Mouse (Mus musculus) heart, embryonic 16.5 days (tissue): ENCODE results near the gene Tyw5. TPM values are rescaled to one million over a fixed set of nuclear protein-coding genes. Genes with fewer than 3 reads are reported as not detected.

Experiments used
- ATAC-seq: fragments of 200-750 bp; cut with Nextera tagmentation; replicated peaks from 2 replicates; pipeline ENCODE4 v1.8.0; 2017; ENCODE audit warnings: moderate number of reproducible peaks; ENCODE audit not compliant: insufficient read depth, low FRiP score; ENCODE audit errors: extremely low read depth
- H3K27ac ChIP-seq: fragments of 300-500 bp; sonication (generic); 2 replicates; pipeline ENCODE4 v1.5.1; 2014; ENCODE audit warnings: mild to moderate bottlenecking, low read length, control low read depth, moderate library complexity
- H3K27me3 ChIP-seq: fragments of 300-500 bp; sonication (generic); 2 replicates; pipeline ENCODE4 v1.6.1; 2014; ENCODE audit warnings: low read length, mixed read lengths; ENCODE audit not compliant: control insufficient read depth, insufficient read depth
- H3K36me3 ChIP-seq: fragments of 300-500 bp; sonication (generic); 2 replicates; pipeline ENCODE4 v1.6.1; 2014; ENCODE audit not compliant: control insufficient read depth, insufficient read depth
- H3K4me1 ChIP-seq: fragments of 300-500 bp; sonication (generic); 2 replicates; pipeline ENCODE4 v1.6.1; 2014; ENCODE audit warnings: low read length, mixed read lengths; ENCODE audit not compliant: control insufficient read depth, insufficient read depth
- H3K4me2 ChIP-seq: fragments of 300-500 bp; sonication (generic); 2 replicates; pipeline ENCODE4 v1.6.1; 2014; ENCODE audit warnings: low read depth, mild to moderate bottlenecking, control low read depth, low read length
- H3K4me3 ChIP-seq: fragments of 300-500 bp; sonication (generic); 2 replicates; pipeline ENCODE4 v1.5.1; 2014; ENCODE audit warnings: mild to moderate bottlenecking, control low read depth, low read length
- H3K9ac ChIP-seq: fragments of 300-500 bp; sonication (generic); 2 replicates; pipeline ENCODE4 v1.6.1; 2014; ENCODE audit warnings: low read length, control low read depth
- H3K9me3 ChIP-seq: fragments of 300-500 bp; sonication (generic); replicated peaks from 2 replicates; pipeline ENCODE4 v1.6.1; 2016; ENCODE audit warnings: low read length; ENCODE audit not compliant: control insufficient read depth
- WGBS: fragments of 180-500 bp; shearing (Covaris S2); extraction: QIAGEN DNeasy Blood & Tissue Kit; methylation state at CpG from one replicate; pipeline ENCODE4 v1.1.7; 2014; 5-methylcytosine and 5-hydroxymethylcytosine counted together
- polyA plus RNA-seq: library from polyadenylated mRNA; unstranded; fragments of >200 nt; fragmentation: Nextera tagmentation; extraction: Ambion mirVana; gene quantifications from 2 replicates; pipeline ENCODE4 v1.2.1, GENCODE M21; 2015

Gene Tyw5
- polyA plus RNA-seq, result 16.9 and 18.3 TPM in 2 replicates

GRCm38 (mm10) chr1:57406187-57407151 is at the start of gene Tyw5, which contains the start of gene Maip1:
Gene Tyw5, minus strand, starts transcription at chr1:57407101.
Gene Maip1, plus strand, starts transcription at chr1:57406328.
- Histone ChIP-seq H3K4me1 (peaks cover 21% of the 10 kb centered on the region), H3K9me3 (no peaks in the 10 kb centered on the region), H3K36me3 (no peaks in the 10 kb centered on the region; the same call in 1 of the 2 replicates), H3K27me3 (no peaks in the 10 kb centered on the region), H3K27ac (peak within 1 kb of the TSS; percentile 97), H3K9ac (peak within 1 kb of the TSS; percentile 89), H3K4me3 (peak within 1 kb of the TSS; percentile 92), H3K4me2 (peak within 1 kb of the TSS; percentile 80)
- WGBS, result under 1% methylated on average over 72 of the region's 72 CpGs
- ATAC-seq, result peak; percentile 89

GRCm38 (mm10) chr1:57450241-57450640 is 43.3 kb upstream of the Tyw5 start:
- Histone ChIP-seq H3K4me3 (no peak overlapping the region), H3K9me3 (no peaks in the 10 kb centered on the region), H3K4me1 (no peaks in the 10 kb centered on the region), H3K9ac (no peak overlapping the region), H3K4me2 (no peak overlapping the region), H3K27me3 (no peaks in the 10 kb centered on the region), H3K36me3 (no peaks in the 10 kb centered on the region), H3K27ac (no peak overlapping the region)
- no peak for ATAC-seq
- WGBS, result 93% methylated on average over 1 of the region's 1 CpGs

- Histone ChIP-seq H3K9ac (no peak overlapping the region), H3K4me1 (no peaks in the 10 kb centered on the region), H3K4me3 (no peak overlapping the region), H3K27me3 (no peaks in the 10 kb centered on the region), H3K9me3 (no peaks in the 10 kb centered on the region), H3K27ac (no peak overlapping the region), H3K36me3 (no peaks in the 10 kb centered on the region), H3K4me2 (no peak overlapping the region)
- no peak for ATAC-seq
- 66% methylated on average over 10 of the region's 10 CpGs for WGBS
Measured at GRCm38 (mm10) chr1:57445679-57446078, 38.8 kb upstream of the Tyw5 start.

GRCm38 (mm10) chr1:57440771-57441170 is 33.9 kb upstream of the Tyw5 start:
- Histone ChIP-seq H3K4me2 (no peak overlapping the region), H3K4me1 (no peaks in the 10 kb centered on the region; the same call in 1 of the 2 replicates), H3K27me3 (no peaks in the 10 kb centered on the region), H3K9me3 (no peaks in the 10 kb centered on the region), H3K36me3 (no peaks in the 10 kb centered on the region), H3K27ac (no peak overlapping the region), H3K4me3 (no peak overlapping the region), H3K9ac (no peak overlapping the region)
- WGBS, result 47% methylated on average over 4 of the region's 4 CpGs
- ATAC-seq, result no peak

GRCm38 (mm10) chr1:57439026-57439425 is 32.1 kb upstream of the Tyw5 start:
- Histone ChIP-seq H3K4me1 (no peaks in the 10 kb centered on the region; the same call in 1 of the 2 replicates), H3K36me3 (no peaks in the 10 kb centered on the region), H3K4me2 (no peak overlapping the region), H3K27ac (peak overlapping the region; percentile 49), H3K27me3 (no peaks in the 10 kb centered on the region), H3K4me3 (no peak overlapping the region), H3K9me3 (no peaks in the 10 kb centered on the region), H3K9ac (no peak overlapping the region)
- no peak for ATAC-seq
- 81% methylated on average over 6 of the region's 6 CpGs for WGBS

- Histone ChIP-seq H3K27me3 (no peaks in the 10 kb centered on the region), H3K9ac (peak overlapping the region; percentile 53), H3K4me3 (peak overlapping the region; percentile 30), H3K36me3 (no peaks in the 10 kb centered on the region), H3K4me2 (peak overlapping the region; percentile 64), H3K27ac (peak overlapping the region; percentile 81), H3K9me3 (no peaks in the 10 kb centered on the region), H3K4me1 (no peaks in the 10 kb centered on the region; the same call in 1 of the 2 replicates)
- ATAC-seq, result peak; percentile 71
- WGBS, result 18% methylated on average over 9 of the region's 9 CpGs
Measured at GRCm38 (mm10) chr1:57436954-57437353, 30.1 kb upstream of the Tyw5 start.

GRCm38 (mm10) chr1:57436408-57436807 is 29.5 kb upstream of the Tyw5 start:
- no peaks in the 10 kb centered on the region for H3K9me3 ChIP-seq
- H3K4me2 ChIP-seq, result peak overlapping the region; percentile 64
- no peaks in the 10 kb centered on the region for H3K27me3 ChIP-seq
- peak overlapping the region; percentile 81 for H3K27ac ChIP-seq
- H3K4me3 ChIP-seq, result peak overlapping the region; percentile 30
- H3K9ac ChIP-seq, result peak overlapping the region; percentile 53
- H3K4me1 ChIP-seq, result no peaks in the 10 kb centered on the region; the same call in 1 of the 2 replicates
- WGBS, result 23% methylated on average over 9 of the region's 9 CpGs
- peak; percentile 53; the same call in 1 of the 2 replicates for ATAC-seq
- H3K36me3 ChIP-seq, result no peaks in the 10 kb centered on the region

- no peak overlapping the region for H3K27ac ChIP-seq
- H3K36me3 ChIP-seq, result no peaks in the 10 kb centered on the region
- no peak overlapping the region for H3K9ac ChIP-seq
- ATAC-seq, result no peak
- no peaks in the 10 kb centered on the region; the same call in 1 of the 2 replicates for H3K4me1 ChIP-seq
- WGBS, result 87% methylated on average over 7 of the region's 7 CpGs
- H3K9me3 ChIP-seq, result no peaks in the 10 kb centered on the region
- no peak overlapping the region for H3K4me2 ChIP-seq
- no peaks in the 10 kb centered on the region for H3K27me3 ChIP-seq
- H3K4me3 ChIP-seq, result no peak overlapping the region
Measured at GRCm38 (mm10) chr1:57433141-57433540, 26.2 kb upstream of the Tyw5 start.
